Mouse (Mus musculus) gastrocnemius, postnatal 10 days (tissue): Measurements from ENCODE around the gene Lrrc36. TPM values are rescaled to one million over a fixed set of nuclear protein-coding genes. Genes with fewer than 3 reads are reported as not detected.

Experiments used
- DNase-seq: peaks from one replicate; pipeline ENCODE4 v3.0.0; 2021; ENCODE audit warnings: mixed read lengths
- total RNA-seq, 2 experiments: library from RNA; stranded (reverse); gene quantifications; 2 replicates each; pipeline ENCODE4 v1.2.3; 2021

The Lrrc36 gene
- total RNA-seq, 2 experiments from 2014 or later, result 0.93 to 1.1 TPM

DNA sequence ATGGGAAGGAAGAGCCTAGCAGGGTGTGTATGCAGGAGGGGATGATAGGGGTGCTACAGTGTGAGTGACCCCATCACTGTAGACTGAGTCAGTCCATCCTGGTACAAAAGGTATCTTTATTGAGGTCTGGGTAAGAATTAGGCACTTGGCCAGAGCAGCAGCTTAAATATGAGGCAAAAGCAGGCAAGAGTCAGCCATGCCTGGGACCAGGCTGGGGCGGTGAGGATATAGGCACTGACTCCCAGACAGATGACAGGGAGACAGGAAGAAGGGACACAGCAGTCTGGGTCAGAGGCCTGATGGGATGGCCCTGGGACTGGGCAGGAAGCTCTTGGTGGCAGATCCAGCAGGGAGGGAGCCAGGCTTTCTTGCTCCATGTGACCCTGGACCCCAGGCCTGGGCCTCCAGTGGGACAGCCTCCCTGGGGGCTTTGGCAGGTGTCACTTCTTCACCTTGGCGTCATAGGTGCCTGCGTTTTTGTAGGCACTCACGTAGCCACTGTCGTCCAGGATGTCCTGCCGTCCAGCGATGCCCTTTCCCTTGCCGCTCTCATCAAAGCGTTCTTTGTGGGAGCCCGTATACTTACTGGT is 54.1 kb downstream of the Lrrc36 start:
- no peak for DNase-seq

DNA sequence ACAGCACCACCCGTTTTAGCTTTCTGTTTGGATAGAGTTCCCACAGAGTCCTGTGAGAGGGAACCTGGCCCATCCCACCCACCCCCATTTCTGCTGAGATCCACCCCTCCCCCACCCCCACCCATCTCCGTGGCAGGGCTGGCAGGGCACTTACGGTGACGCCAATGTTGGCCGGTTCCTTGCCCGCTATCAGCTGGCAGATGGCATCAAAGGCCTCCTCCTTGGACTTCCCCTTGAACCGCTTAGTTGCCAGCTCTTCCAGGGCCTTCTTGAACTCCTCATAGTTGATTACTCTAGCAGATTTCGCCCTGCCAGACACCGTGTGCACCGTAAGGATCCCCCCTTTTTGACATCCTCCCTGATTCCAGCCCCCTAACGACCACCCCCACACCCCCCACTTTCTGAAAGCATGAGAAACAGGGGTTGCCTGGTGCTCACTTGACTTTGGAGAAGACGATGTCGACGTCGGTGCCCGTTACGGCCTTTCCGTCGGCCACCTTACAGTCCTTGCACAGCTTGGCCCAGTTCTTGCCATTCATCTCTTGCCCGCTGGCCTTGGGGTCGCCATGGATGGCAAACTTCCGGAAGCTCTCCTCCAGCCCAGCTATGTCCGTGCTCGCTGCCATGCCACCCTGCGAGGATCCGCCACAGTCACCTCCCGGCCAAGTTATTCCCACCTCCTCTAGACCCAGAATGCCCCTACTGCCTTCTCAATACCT is 54.8 kb downstream of the Lrrc36 start:
- DNase-seq, result no peak

DNA sequence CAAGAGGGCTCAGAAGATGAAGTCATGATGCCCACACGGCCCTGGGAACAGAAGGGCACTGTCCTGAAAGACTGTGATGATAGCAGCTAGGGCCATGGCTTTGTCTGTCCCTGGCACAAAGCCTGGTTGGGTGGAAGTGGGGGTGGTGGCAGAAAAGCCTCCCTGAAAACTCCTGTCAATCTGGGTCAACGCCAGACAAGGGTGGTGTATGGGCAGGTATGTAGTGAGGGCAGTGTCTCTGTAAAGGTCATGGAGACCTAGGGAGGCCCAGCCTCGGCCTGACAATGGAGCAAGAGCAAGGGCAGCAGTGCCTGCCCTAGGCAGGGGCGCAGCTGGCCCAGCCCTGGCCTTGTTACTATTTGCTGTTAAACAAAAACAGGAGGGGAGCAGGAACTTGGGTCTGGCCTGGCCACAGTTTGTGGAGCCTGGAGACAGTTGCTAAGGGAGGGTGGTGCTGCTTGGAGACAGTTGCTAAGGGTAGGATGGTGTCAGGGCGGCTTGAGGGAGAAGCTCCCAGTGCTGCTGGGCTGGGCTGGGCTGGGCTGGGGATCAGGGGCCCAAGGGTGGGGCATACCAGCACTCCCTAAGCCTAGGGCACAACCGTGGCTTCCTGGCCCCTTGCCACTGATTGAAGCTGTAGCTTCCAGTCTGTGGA is 55.8 kb downstream of the Lrrc36 start:
- no peak for DNase-seq

DNA sequence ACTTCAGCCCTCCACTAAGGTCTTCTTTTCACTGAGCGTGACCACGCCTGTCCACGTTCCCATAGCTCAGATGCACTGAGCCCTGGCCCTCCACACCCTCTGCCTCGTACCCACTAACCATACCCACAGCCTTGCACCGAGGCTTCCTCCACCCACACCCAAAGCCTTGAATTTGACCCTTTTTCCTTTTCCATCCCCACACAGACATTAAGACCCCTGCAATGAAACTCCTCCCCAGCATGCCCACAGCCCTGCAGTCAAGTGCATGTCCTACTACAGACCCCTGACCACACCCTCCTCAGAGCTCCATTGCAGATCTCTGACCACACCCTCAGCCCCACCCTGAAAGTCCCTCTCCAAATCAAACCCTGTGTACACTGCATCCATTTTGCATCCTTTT is 56.4 kb downstream of the Lrrc36 start:
- DNase-seq, result no peak

DNA sequence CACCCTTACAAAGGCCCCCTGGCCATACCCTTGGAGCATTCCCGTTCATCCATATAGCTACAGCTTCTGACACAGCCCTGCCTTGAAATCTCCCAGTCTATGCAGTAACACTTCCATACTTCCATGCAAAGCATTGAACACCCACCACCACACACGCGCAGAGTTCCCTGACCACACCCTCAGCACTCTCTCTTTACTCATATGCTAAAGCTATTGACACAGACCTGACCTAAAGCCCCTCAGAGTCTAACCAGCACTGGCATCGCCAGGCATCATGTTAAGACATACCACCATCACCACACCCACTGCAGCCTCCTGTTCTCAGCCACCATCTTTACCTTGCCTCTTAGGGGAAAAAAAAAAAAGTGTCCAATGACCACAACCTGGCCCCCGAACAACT is 56.9 kb downstream of the Lrrc36 start:
- DNase-seq, result no peak

DNA sequence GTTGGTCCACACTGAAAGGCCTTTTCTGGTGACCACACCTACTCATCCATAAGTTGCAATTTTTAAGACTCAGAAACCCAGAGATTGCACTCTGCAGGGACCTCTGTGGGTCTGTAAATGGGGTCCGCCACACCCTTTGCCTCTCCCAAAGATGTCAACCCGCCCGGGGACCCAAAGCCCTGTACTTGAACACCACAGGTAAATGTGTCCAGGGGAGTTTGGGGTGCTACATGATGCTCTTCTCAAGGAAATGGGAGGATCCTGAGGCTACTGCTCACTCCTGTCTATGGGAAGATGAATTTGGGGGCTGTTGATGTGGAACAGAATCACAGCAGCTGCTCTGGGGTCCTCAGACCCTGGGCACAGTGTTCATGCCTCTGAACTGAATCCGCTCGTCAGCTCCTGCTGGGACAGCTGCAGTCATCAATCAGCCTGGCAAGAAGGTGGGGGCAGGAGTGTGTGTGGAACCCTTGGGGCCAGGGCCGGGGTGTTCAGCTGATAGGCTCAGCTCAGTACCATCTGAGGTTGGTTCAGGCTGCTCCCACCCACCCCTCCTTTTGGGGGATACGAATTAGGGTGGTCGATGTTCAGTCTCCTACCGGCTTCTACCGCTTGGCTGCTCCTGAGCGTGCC is 57.4 kb downstream of the Lrrc36 start:
- DNase-seq, result no peak

DNA sequence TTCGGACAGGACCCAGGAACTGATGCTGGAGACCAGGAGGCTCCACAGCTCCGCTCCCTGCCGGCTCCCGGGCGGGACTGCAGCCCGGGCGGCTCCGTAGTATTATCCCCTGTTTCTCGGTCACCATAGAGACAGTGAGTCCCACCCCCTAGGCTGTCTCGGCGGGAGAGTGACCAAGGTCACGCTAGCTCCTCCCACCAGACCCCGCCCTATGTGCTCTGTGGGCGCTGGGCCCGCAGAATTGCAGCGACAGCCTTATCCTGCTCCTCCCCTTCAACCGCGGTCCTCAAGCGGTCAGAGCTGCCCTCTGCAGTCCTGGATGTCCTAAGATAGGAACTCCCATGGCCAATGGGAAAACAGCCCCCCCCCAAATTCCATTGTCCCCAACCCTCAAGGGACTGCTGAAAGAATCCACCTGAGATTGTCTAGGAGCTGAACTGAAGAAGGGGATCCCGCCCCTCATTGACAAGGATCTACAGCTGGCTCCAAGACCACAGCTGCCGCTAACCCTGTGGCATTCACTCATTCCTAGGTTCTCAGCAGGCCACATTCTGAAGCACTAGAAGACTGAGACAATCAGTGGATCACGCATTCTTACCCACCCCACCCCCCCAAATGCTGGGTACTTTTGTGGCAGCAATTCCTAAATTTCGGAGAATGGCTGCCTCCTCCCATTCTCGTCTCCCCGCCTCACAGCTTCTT is 58.1 kb downstream of the Lrrc36 start, which contains the start of gene Tppp3:
TSS of gene Tppp3 (minus strand) at position 213 of the 702 bp plus-strand sequence.
- peak; percentile 94 for DNase-seq

DNA sequence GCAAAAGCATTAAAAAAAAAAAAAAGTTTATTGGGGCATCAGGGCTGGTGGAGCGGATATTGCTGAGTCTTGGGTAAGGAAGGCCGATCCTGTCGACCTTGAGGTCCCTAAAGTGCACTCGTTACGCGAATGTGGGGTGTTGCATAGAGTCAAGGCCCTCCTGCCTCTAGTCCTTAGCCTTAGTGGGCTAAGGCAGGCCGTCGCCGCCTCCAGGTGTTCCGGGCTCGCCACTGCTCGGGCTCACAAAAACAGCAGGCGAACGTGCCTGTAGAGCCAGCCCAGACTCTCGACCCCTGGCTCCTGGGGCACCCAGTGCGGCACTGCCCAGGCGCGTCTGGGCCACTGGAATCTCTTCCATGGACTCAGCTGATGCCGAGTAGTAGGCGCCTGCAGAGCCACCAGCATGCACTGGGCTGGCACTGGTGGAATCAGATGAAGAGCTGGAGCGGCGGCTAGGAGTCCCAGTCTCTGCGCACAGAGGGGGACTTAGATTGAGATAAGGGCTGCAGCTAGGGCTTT is 59.1 kb downstream of the Lrrc36 start:
- DNase-seq, result no peak

DNA sequence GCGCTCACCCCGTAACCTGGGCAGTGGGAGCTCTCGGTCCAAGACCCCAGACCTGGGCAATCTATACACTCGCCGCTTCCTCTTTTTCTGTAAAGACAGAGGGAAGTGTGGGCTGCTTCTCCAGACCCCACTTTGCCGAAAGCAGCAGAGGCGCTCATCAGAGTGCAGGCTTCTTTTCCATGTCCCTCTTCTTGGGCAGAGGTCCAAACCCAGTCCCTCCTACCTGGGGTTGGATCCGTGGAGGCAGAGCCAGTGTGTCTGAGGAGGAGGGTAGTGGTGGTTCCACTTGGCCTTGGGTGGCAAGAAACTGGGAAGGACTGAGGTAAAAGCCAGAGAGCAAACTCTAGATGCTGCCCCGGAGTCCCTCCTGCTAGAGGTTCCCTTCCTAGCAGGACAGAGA is 59.6 kb downstream of the Lrrc36 start:
- no peak for DNase-seq

DNA sequence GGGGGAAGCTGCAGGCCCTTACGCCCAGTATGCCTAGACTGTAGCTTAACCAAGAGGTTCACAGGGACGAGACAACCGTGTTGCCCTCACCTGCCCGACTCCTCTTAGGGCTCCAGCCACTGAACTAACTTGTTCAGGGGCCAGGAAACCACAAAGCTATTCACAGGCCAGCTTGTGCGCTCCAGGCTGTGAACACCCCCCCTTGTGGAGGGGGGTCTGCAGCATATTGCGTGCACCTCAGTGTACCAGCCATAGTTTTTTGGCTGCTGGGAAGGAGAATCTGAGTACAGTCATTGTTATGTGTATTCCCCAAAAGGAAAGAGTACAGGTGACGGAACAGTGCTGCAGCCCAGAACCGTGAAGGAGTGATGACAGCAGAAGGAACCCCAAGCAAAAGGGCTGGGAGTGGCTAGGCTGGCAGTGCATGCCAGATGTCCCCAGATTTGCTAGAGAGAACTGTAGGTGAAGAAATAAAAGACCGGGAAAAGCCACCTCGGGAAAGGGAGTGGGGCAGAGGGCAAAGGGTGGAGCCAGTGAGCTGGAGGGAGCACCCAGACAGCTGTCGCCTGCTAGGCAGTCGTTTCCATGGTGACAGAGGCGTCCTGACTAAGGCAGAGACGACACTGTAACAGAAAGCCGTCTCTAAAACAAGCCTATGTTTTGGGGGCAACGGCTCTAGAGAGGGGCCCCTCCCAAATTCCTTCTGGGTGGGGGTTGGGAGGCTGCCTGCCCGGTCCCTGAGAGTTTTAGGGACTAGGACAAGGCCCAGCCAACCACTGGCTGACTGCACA is 60.6 kb downstream of the Lrrc36 start:
- DNase-seq, result peak; percentile 59

DNA sequence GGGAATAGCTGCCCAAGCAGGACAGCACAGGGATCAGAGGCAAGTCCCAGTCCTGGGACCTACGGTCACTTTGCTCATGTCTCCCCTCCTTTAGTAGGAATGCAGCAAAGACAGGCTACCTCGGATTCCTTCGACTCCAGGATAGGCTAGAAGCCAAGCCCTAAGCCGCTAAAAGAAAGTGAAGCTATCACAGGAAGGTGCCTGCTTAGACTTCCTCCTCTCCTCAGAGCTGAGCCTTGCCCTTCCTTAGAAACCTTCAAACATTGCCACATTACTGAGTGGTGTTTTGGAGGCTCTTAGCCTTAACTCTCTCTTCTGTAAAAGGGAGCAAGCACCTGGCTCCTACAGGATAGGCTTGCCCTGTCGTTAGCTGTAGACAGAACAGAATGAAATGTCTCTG is 61.3 kb downstream of the Lrrc36 start:
- no peak for DNase-seq

DNA sequence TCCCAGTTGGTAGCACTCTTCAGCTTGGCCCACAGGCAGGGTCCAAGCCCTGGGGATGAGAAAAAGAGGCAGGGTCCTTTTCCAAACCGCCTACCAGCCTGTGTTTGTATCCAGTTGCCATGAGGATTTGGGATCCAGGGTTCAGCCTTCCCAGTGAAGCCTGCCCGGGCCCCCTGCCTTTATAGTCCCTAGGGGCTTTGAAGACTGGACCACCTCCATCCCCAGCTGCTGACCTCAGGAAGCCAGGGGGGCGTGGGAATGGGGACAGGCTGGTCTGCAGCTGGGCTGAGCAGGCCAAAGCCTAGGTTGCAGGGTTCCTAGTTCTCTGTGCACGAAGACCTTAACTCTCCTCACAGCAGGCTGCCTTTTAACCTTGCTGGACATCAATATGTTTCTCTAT is 61.9 kb downstream of the Lrrc36 start:
- DNase-seq, result peak; percentile 63

DNA sequence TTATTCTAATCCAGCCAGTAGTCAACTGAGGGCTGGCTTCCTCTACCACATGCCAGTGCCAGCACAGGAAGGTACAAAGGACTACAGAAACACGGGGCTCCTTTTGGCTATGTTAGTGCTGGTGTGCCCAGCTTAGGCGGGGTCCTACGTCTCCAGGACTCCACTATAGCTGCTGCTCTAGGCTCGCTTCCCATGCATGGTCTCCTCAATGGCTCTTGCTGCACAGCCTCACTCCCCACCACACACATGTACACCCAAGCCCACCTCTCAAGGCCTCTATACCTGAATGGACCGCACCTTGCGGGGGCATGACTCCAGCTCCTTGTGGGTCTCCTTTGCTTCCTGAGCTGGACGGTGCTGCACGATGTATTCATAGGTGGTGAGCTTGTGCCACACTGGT is 62.4 kb downstream of the Lrrc36 start:
- DNase-seq, result no peak

DNA sequence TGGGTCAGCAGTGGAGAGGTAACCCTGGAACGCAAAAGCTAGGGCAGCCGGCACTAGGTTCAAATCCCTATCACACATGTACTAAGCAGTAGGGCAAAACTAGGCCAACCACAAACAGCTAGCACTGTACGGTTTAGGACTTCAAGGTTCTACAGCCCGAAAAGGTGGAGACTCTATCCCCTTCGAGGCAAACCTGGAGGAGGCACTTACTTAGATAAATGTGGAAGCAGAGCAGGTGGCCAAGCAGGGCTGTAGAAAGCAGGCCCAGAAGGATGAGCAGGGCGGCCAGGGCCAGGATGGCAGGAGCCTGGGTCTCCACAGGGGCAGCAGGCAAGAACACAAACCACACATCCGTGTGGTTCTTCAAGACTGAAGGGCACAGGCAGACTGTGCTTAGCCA is 62.8 kb downstream of the Lrrc36 start:
- no peak for DNase-seq

DNA sequence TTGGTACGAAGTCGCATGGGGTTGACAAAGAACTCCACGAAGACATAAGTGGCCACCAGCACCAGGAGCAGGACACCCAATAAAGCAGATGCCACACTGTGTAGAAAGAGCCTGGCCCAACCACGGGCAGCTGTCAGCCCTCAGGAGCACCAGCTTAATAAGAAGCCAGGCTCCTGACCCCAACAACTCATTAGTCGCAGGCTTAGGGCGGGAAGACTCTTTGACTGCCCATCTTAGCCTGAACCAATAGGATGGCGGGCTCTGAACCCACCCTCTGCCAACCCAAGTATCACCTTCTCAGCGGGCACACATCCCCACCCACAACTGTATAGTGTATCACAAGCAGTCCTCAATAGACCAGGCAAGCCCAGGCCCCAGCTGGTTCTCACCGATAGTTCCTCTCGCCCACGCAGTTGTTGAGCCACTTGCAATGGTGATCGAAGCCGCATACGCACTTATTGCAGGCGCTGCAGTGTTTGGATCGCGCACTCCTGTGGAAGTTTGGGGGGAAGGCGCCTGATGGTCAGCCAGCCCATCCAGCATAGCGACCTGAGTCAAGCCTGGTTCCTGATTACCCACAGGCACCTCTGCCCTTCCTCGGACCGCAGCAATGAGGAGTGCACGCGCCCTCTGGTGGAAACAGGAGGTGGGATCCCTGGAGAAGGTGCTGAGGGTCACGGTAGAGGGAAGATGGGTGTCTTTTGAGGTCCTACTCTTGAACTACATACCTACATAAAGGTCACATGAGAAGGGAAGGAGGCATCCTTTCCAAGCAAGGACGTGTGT is 63.5 kb downstream of the Lrrc36 start:
- DNase-seq, result peak; percentile 74

DNA sequence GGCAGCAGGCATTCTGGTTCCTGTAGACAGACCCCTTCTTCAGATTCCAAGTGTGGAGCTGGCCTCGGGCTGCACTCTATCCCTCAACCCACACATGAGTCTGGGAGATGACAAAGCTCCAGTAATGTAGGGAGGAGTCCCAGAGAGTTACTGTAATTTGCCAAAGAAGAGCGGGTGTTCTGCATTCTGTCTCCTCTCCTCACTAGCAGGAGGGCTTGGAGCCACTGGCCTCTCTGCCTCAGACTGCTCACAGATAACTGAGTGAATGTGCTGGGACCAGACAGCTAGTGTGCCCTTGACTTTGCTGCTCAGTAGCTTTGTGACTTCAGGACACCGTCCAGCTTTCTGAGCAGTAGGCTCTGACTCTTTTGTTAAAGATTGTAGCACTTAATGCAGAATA is 64.4 kb downstream of the Lrrc36 start:
- no peak for DNase-seq

DNA sequence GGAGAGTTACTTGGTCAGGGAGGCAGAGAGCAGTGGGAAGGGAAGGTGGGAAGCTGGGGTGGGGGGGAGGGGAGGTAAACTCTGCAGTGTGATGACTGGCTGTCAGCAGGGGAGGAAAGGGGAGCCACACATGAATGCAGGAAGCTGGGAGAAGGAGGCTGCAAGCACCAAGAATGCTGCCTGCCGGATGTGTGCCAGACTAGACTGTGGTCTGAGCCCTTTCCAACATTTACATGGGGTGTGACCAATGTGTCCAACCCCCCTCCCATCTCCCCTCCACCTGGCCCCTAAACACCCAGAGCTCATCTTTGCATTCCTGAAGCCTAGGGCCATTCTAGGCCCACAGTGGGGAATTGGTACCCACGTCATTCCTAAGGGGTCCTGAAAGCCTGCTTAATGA is 67.6 kb downstream of the Lrrc36 start:
- DNase-seq, result no peak

DNA sequence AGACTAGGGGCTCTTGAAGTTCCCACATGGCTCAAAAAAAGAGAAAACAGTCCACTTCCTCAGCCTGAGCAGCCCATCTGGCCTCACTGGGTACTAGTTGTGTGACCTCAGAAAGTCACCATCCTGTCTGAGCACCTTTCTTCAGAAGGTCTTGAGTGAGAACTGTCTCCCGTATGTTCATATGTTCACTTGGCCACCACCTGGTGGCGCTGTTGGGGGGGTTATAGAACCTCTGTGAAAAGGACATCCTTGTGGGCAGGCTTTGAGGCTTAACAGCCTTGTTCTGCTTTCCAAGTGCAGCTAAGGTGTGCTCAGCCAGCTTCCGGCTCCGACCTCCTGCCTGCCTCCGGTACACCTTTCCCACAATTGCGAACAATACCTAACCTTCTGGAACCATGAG is 68.1 kb downstream of the Lrrc36 start:
- peak; percentile 73 for DNase-seq

DNA sequence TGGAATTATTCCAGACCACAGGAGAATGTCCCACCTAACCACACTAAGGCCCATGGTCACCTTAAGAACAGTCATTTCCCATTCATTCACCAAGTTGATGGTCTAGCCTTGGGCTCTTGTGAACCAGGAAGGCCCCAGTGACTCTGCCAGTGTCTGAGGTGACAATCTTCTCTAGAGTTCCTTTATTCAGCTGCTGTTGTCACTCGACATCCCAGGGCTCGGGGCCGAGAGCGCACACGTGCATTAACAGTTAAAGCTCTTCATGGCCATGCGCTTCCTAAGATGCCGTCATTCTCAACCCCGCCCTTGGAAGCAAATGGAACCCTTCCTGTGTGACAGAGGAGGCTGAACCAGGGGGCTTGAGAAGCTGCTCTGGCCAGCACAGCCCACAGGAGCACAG is 68.8 kb downstream of the Lrrc36 start:
- no peak for DNase-seq

DNA sequence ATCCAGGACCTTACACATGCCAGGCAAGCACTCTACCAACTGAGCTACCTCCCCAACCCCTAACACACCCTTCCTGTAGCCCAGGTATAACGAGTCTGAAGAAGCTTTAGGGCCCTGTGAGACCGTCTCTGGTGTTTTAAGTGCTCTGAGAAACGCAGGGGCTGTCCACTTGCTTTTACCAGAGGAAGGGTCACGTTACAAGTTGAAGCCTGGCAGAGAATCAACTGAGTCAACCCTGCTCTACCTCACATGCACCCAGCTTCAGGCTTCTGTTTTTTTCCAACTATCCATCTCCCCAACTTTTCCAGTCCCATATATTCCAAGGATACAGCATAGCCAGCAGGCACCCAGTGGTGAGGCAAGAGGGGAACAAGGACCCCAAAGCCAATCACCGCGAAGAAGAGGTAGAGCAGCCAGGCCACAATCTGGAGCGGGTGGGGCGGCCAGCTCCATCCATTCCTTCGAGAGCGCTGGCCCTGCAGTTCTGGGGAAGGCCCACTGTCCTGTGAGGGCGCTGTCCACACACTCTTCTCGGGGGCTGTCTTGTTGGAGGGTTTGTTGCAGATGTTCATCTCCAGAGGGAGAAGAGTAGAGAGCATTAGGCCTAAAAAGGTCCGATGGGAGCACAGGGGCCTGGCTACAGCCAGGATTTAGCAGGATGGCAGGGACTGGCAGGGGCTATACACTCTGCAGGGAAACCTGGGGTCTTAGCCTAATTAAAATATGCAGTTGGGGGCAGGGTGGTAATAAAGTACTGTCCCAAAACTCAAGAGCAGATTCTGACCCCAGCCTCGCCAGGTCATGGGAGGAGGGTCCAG is 70.0 kb downstream of the Lrrc36 start:
- DNase-seq, result peak; percentile 71
